Mouse (Mus musculus) spleen, adult 2 months (tissue): ENCODE results near the gene Nceh1.

ENCODE experiments used
- CTCF ChIP-seq: fragments of 200-500 bp; IDR thresholded peaks from 2 replicates; pipeline ENCODE4 v1.5.1; 2011; ENCODE audit warnings: mild to moderate bottlenecking, inconsistent platforms; ENCODE audit not compliant: insufficient read depth, insufficient read length, insufficient replicate concordance; ENCODE audit errors: extremely low read depth
- POLR2A ChIP-seq: fragments of 200-500 bp; IDR thresholded peaks from 2 replicates; pipeline ENCODE4 v1.6.1; 2011; ENCODE audit warnings: low read depth, low read length, inconsistent platforms

DNA sequence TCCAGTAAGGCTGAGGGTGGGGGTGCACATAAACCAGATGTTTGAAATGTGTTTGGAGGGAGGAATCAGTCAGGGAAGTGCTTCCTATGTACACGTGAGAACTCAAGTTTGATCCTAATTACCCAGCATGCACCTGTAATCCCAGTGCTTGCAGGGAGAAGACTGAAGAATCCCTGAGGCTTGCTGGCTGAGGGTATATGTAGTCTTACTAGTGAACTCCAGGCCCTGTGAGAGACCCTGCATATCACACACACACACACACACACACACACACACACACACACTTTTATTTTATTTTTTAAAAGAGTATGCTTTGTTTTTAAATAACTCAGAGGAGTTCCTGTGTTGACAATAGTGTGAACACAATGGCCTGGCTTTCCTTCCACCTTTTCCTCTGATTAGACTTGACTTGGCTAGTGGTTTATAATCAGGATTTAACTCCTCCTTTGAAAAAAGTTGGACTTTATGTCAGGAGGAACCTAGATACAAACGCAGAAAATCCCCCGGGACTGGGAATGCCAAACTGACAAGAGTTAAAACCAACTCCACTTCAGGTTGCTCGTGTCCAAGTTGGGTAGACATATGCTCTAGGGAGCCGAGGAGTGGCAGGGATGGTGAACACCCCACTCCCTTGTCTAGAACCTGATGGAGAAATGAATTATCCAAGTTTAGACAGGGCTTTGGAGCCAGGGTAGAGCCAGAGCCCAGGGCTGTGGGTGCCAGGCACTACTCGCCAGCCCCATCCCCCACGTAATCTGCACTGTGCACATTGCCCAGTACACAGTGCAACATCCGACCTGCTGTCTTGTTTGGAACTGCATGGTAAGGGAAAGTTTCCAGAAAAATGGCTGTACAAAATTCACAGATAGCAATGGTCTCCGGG lies 138.1 kb downstream of the Nceh1 start:
- TF ChIP-seq POLR2A (no peak), CTCF (no peak)
